Mouse (Mus musculus) retina, adult 2 months (tissue): ENCODE measurements at regions not wholly inside any gene's neighbourhood (a gene's known extent, or its start where the extent isn't known, plus 50 kb on each side); places are given as distances from the start of the nearest gene placed in this dataset.
"Not testable (repeated sequence)": the region's sequence is repeated elsewhere in the genome, so short reads cannot be mapped to it uniquely, and the experiment has no call there.

Experiments
- DNase-seq: peaks from one replicate; pipeline ENCODE4 v3.0.0-alpha.2; 2012; ENCODE audit warnings: low read depth, low spot score

GRCm38 (mm10) chr15:87818566-87818965, 274.5 kb downstream of the Fam19a5 start:
- no peak for DNase-seq

- no peak for DNase-seq
These were observed 298.0 kb downstream of the Fam19a5 start for GRCm38 (mm10) chr15:87842097-87842496.

GRCm38 (mm10) chr15:87859069-87859468, 315.0 kb downstream of the Fam19a5 start:
- DNase-seq, result no peak

- no peak for DNase-seq
These were observed 332.3 kb downstream of the Fam19a5 start for GRCm38 (mm10) chr15:87876286-87876899.

GRCm38 (mm10) chr15:87890903-87891302, 346.8 kb downstream of the Fam19a5 start:
- no peak for DNase-seq

- not testable (repeated sequence) for DNase-seq
These were observed 350.8 kb downstream of the Fam19a5 start for GRCm38 (mm10) chr15:87894866-87895265.

- no peak for DNase-seq
These were observed 354.6 kb downstream of the Fam19a5 start for GRCm38 (mm10) chr15:87898655-87899054.

- DNase-seq, result no peak
These were observed 360.3 kb downstream of the Fam19a5 start for GRCm38 (mm10) chr15:87904436-87904835.

- no peak for DNase-seq
These were observed 362.2 kb downstream of the Fam19a5 start for GRCm38 (mm10) chr15:87906310-87906709.

GRCm38 (mm10) chr15:87922091-87922490, 378.0 kb downstream of the Fam19a5 start:
- DNase-seq, result no peak

GRCm38 (mm10) chr15:87922781-87923446, 378.8 kb downstream of the Fam19a5 start:
- DNase-seq, result no peak

- DNase-seq, result no peak
These were observed 379.8 kb downstream of the Fam19a5 start for GRCm38 (mm10) chr15:87923906-87924305.

- DNase-seq, result no peak
These were observed 391.9 kb downstream of the Fam19a5 start for GRCm38 (mm10) chr15:87936041-87936440.

- no peak for DNase-seq
These were observed 396.7 kb downstream of the Fam19a5 start for GRCm38 (mm10) chr15:87940837-87941236.

GRCm38 (mm10) chr15:87952531-87952930, 408.4 kb downstream of the Fam19a5 start:
- DNase-seq, result no peak

- no peak for DNase-seq
These were observed 411.7 kb downstream of the Fam19a5 start for GRCm38 (mm10) chr15:87955685-87956256.

- DNase-seq, result no peak
These were observed 414.8 kb downstream of the Fam19a5 start for GRCm38 (mm10) chr15:87958866-87959265.

- no peak for DNase-seq
These were observed 428.5 kb downstream of the Fam19a5 start for GRCm38 (mm10) chr15:87972641-87973040.

- DNase-seq, result no peak
These were observed 443.4 kb downstream of the Fam19a5 start for GRCm38 (mm10) chr15:87987322-87987985.

GRCm38 (mm10) chr15:87994546-87994945, 450.4 kb downstream of the Fam19a5 start:
- no peak for DNase-seq

- no peak for DNase-seq
These were observed 473.0 kb downstream of the Fam19a5 start for GRCm38 (mm10) chr15:88017076-88017475.

GRCm38 (mm10) chr15:88032751-88033150, 488.7 kb downstream of the Fam19a5 start:
- DNase-seq, result no peak
